Mouse (Mus musculus): Measurements from ENCODE around the gene Herpud1. TPM values are rescaled to one million over a fixed set of nuclear protein-coding genes. Genes with fewer than 3 reads are reported as not detected.

The Herpud1 gene
- polyA plus RNA-seq, 1 experiment from 2014 or later, result 105 TPM

- H3K27me3 ChIP-seq (ENCODE audit: control insufficient read depth, insufficient read depth, low read length), result no peaks in the 10 kb centered on the region
- no peak overlapping the region for H3K9ac ChIP-seq (ENCODE audit: low read length)
- WGBS, result 89% methylated on average over 13 of the region's 13 CpGs
- no peak overlapping the region for H3K4me2 ChIP-seq (ENCODE audit: low read length)
- no peak for ATAC-seq (ENCODE audit: insufficient number of reproducible peaks, insufficient read depth, low FRiP score, low read depth)
- H3K36me3 ChIP-seq (ENCODE audit: control insufficient read depth, insufficient read depth, low read length), result no peaks in the 10 kb centered on the region
- H3K4me3 ChIP-seq (ENCODE audit: control insufficient read depth in 1 of 2, insufficient read depth in 1 of 2, low read depth in 1 of 2, low read length in 2 of 2), result no peak overlapping the region
- no peaks in the 10 kb centered on the region for H3K9me3 ChIP-seq (ENCODE audit: control insufficient read depth, low read length)
- H3K4me1 ChIP-seq (ENCODE audit: control insufficient read depth in 2 of 2, insufficient read depth in 2 of 2, low read length in 2 of 2), result 0 out of 4 replicates have a peak, but pooled peaks cover 0 to 3% of the 10 kb centered on the region in 2 experiments
- H3K27ac ChIP-seq (replicated peaks in 1 of 2; ENCODE audit: control insufficient read depth in 1 of 2, insufficient read depth in 1 of 2, low read depth in 2 of 2, low read length in 2 of 2), result no peak overlapping the region
Observed at GRCm38 (mm10) chr8:94346264-94346663, 40.0 kb upstream of the Herpud1 start.

- no peak overlapping the region for H3K27ac ChIP-seq (replicated peaks in 1 of 2; ENCODE audit: control insufficient read depth in 1 of 2, insufficient read depth in 1 of 2, low read depth in 2 of 2, low read length in 2 of 2)
- H3K9me3 ChIP-seq (ENCODE audit: control insufficient read depth, low read length), result no peaks in the 10 kb centered on the region
- WGBS, result 53% methylated on average over 9 of the region's 9 CpGs
- 0 out of 4 replicates have a peak, but pooled peaks cover 0 to 3% of the 10 kb centered on the region in 2 experiments for H3K4me1 ChIP-seq (ENCODE audit: control insufficient read depth in 2 of 2, insufficient read depth in 2 of 2, low read length in 2 of 2)
- no peak overlapping the region for H3K4me3 ChIP-seq (ENCODE audit: control insufficient read depth in 1 of 2, insufficient read depth in 1 of 2, low read depth in 1 of 2, low read length in 2 of 2)
- H3K9ac ChIP-seq (ENCODE audit: low read length), result no peak overlapping the region
- no peak overlapping the region for H3K4me2 ChIP-seq (ENCODE audit: low read length)
- H3K27me3 ChIP-seq (ENCODE audit: control insufficient read depth, insufficient read depth, low read length), result no peaks in the 10 kb centered on the region
- H3K36me3 ChIP-seq (ENCODE audit: control insufficient read depth, insufficient read depth, low read length), result no peaks in the 10 kb centered on the region
- no peak for ATAC-seq (ENCODE audit: insufficient number of reproducible peaks, insufficient read depth, low FRiP score, low read depth)
Observed at GRCm38 (mm10) chr8:94348425-94348824, 37.8 kb upstream of the Herpud1 start.

- Histone ChIP-seq H3K4me1 (ENCODE audit: control insufficient read depth in 2 of 2, insufficient read depth in 2 of 2, low read length in 2 of 2) (peaks cover 23 to 28% of the 10 kb centered on the region in 2 experiments), H3K27me3 (ENCODE audit: control insufficient read depth, insufficient read depth, low read length) (no peaks in the 10 kb centered on the region), H3K9ac (ENCODE audit: low read length) (no peak overlapping the region), H3K4me2 (ENCODE audit: low read length) (no peak overlapping the region), H3K9me3 (ENCODE audit: control insufficient read depth, low read length) (no peaks in the 10 kb centered on the region), H3K4me3 (ENCODE audit: control insufficient read depth in 1 of 2, insufficient read depth in 1 of 2, low read depth in 1 of 2, low read length in 2 of 2) (no peak overlapping the region), H3K27ac (replicated peaks in 1 of 2; ENCODE audit: control insufficient read depth in 1 of 2, insufficient read depth in 1 of 2, low read depth in 2 of 2, low read length in 2 of 2) (no peak overlapping the region), H3K36me3 (ENCODE audit: control insufficient read depth, insufficient read depth, low read length) (no peaks in the 10 kb centered on the region)
- WGBS, result 76% methylated on average over 7 of the region's 7 CpGs
- no peak for ATAC-seq (ENCODE audit: insufficient number of reproducible peaks, insufficient read depth, low FRiP score, low read depth)
Observed at GRCm38 (mm10) chr8:94354069-94354531, 32.1 kb upstream of the Herpud1 start.

GRCm38 (mm10) chr8:94354571-94354970 lies 31.7 kb upstream of the Herpud1 start:
- Histone ChIP-seq H3K27me3 (ENCODE audit: control insufficient read depth, insufficient read depth, low read length) (no peaks in the 10 kb centered on the region), H3K9me3 (ENCODE audit: control insufficient read depth, low read length) (no peaks in the 10 kb centered on the region), H3K27ac (replicated peaks in 1 of 2; ENCODE audit: control insufficient read depth in 1 of 2, insufficient read depth in 1 of 2, low read depth in 2 of 2, low read length in 2 of 2) (no peak overlapping the region), H3K4me2 (ENCODE audit: low read length) (no peak overlapping the region), H3K4me3 (ENCODE audit: control insufficient read depth in 1 of 2, insufficient read depth in 1 of 2, low read depth in 1 of 2, low read length in 2 of 2) (no peak overlapping the region), H3K4me1 (ENCODE audit: control insufficient read depth in 2 of 2, insufficient read depth in 2 of 2, low read length in 2 of 2) (peaks cover 23 to 29% of the 10 kb centered on the region in 2 experiments), H3K9ac (ENCODE audit: low read length) (no peak overlapping the region), H3K36me3 (ENCODE audit: control insufficient read depth, insufficient read depth, low read length) (no peaks in the 10 kb centered on the region)
- 61% methylated on average over 4 of the region's 4 CpGs for WGBS
- no peak for ATAC-seq (ENCODE audit: insufficient number of reproducible peaks, insufficient read depth, low FRiP score, low read depth)

- Histone ChIP-seq H3K9me3 (ENCODE audit: control insufficient read depth, low read length) (no peaks in the 10 kb centered on the region), H3K27ac (replicated peaks in 1 of 2; ENCODE audit: control insufficient read depth in 1 of 2, insufficient read depth in 1 of 2, low read depth in 2 of 2, low read length in 2 of 2) (peak overlapping the region; percentile 52 to 75), H3K27me3 (ENCODE audit: control insufficient read depth, insufficient read depth, low read length) (no peaks in the 10 kb centered on the region), H3K4me2 (ENCODE audit: low read length) (peak overlapping the region; percentile 28; the same call in 1 of the 2 replicates), H3K4me1 (ENCODE audit: control insufficient read depth in 2 of 2, insufficient read depth in 2 of 2, low read length in 2 of 2) (peaks cover 27 to 35% of the 10 kb centered on the region in 2 experiments), H3K4me3 (ENCODE audit: control insufficient read depth in 1 of 2, insufficient read depth in 1 of 2, low read depth in 1 of 2, low read length in 2 of 2) (no peak overlapping the region), H3K9ac (ENCODE audit: low read length) (no peak overlapping the region), H3K36me3 (ENCODE audit: control insufficient read depth, insufficient read depth, low read length) (no peaks in the 10 kb centered on the region)
- ATAC-seq (ENCODE audit: insufficient number of reproducible peaks, insufficient read depth, low FRiP score, low read depth), result peak; percentile 58
- 29% methylated on average over 6 of the region's 6 CpGs for WGBS
Observed at GRCm38 (mm10) chr8:94357220-94357619, 29.0 kb upstream of the Herpud1 start.

- ATAC-seq (ENCODE audit: insufficient number of reproducible peaks, insufficient read depth, low FRiP score, low read depth), result no peak
- Histone ChIP-seq H3K27me3 (ENCODE audit: control insufficient read depth, insufficient read depth, low read length) (no peaks in the 10 kb centered on the region), H3K4me2 (ENCODE audit: low read length) (no peak overlapping the region), H3K9ac (ENCODE audit: low read length) (no peak overlapping the region), H3K27ac (replicated peaks in 1 of 2; ENCODE audit: control insufficient read depth in 1 of 2, insufficient read depth in 1 of 2, low read depth in 2 of 2, low read length in 2 of 2) (peak overlapping the region in 1 of 2 experiments; percentile 20; a peak in 1 of 4 replicates), H3K9me3 (ENCODE audit: control insufficient read depth, low read length) (no peaks in the 10 kb centered on the region), H3K4me3 (ENCODE audit: control insufficient read depth in 1 of 2, insufficient read depth in 1 of 2, low read depth in 1 of 2, low read length in 2 of 2) (no peak overlapping the region), H3K4me1 (ENCODE audit: control insufficient read depth in 2 of 2, insufficient read depth in 2 of 2, low read length in 2 of 2) (peaks cover 37 to 48% of the 10 kb centered on the region in 2 experiments), H3K36me3 (ENCODE audit: control insufficient read depth, insufficient read depth, low read length) (no peaks in the 10 kb centered on the region)
- 43% methylated on average over 5 of the region's 5 CpGs for WGBS
Observed at GRCm38 (mm10) chr8:94358541-94358940, 27.7 kb upstream of the Herpud1 start.

- 86% methylated on average over 6 of the region's 6 CpGs for WGBS
- Histone ChIP-seq H3K27ac (replicated peaks in 1 of 2; ENCODE audit: control insufficient read depth in 1 of 2, insufficient read depth in 1 of 2, low read depth in 2 of 2, low read length in 2 of 2) (peak overlapping the region in 1 of 2 experiments; percentile 71; a peak in 2 of 4 replicates), H3K4me2 (ENCODE audit: low read length) (no peak overlapping the region), H3K9ac (ENCODE audit: low read length) (no peak overlapping the region), H3K4me1 (ENCODE audit: control insufficient read depth in 2 of 2, insufficient read depth in 2 of 2, low read length in 2 of 2) (peaks cover 38 to 50% of the 10 kb centered on the region in 2 experiments), H3K36me3 (ENCODE audit: control insufficient read depth, insufficient read depth, low read length) (no peaks in the 10 kb centered on the region), H3K9me3 (ENCODE audit: control insufficient read depth, low read length) (no peaks in the 10 kb centered on the region), H3K4me3 (ENCODE audit: control insufficient read depth in 1 of 2, insufficient read depth in 1 of 2, low read depth in 1 of 2, low read length in 2 of 2) (no peak overlapping the region), H3K27me3 (ENCODE audit: control insufficient read depth, insufficient read depth, low read length) (no peaks in the 10 kb centered on the region)
- ATAC-seq (ENCODE audit: insufficient number of reproducible peaks, insufficient read depth, low FRiP score, low read depth), result no peak
Observed at GRCm38 (mm10) chr8:94361774-94362431, 24.3 kb upstream of the Herpud1 start.
